Mouse (Mus musculus) frontal cortex, adult 2 months (tissue): ENCODE measurements around the gene Vmn2r101. TPM values are rescaled to one million over a fixed set of nuclear protein-coding genes. Genes with fewer than 3 reads are reported as not detected.

Experiments
- DNase-seq, 2 experiments: peaks; one replicate each; pipeline ENCODE4 v3.0.0; 2022; ENCODE audit warnings: low spot score in 1 of 2; ENCODE audit errors: extremely low spot score in 1 of 2
- polyA plus RNA-seq: library from polyadenylated mRNA; depleted of rRNA; stranded (reverse); fragments of >200 nt; gene quantifications from 2 replicates; pipeline ENCODE4 v1.2.3, GENCODE M21; 2012; rRNA removed

Gene Vmn2r101
- not detected in 2 replicates for polyA plus RNA-seq

DNA sequence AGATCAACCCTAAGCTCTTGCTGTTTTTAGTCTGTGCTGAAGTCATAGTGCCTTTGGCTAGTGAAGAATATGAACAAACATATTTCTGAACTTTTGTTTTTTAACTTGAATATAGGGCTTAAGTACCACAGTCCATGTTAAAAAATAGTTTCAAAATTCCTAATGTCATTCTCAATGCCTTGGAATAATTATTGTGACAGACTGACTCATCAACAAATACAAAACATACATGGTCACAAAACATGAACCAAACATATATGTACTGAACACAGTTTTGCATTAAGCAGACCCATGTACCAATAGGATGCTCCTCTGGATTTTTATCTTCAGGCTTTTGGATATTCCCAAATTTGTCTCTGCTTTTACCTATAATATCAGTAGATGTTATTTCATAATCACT is at the start of gene Vmn2r101:
TSS of gene Vmn2r101 (plus strand) at position 301 of the 400 bp plus-strand sequence.
- no peak for DNase-seq

DNA sequence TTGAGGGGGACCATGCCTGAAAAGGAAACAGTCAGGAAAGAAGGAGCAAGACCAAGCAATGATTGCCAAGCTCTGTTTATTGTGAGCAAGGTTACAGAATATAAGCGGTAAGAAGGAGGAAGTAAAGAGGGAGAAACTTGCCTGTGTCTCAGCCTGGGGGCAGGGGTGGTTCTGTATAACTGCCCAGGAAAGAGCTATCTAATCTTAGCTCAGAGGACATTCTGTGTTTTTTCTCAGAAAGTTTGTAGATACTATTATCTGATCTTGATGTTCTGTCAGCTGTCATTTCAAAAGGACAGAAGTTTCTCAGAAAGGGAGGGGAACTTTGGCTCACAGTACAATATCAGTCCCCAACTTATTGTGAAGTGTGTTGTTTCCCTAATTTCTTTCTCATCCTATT is 52.3 kb downstream of the Vmn2r101 start:
- no peak for DNase-seq

DNA sequence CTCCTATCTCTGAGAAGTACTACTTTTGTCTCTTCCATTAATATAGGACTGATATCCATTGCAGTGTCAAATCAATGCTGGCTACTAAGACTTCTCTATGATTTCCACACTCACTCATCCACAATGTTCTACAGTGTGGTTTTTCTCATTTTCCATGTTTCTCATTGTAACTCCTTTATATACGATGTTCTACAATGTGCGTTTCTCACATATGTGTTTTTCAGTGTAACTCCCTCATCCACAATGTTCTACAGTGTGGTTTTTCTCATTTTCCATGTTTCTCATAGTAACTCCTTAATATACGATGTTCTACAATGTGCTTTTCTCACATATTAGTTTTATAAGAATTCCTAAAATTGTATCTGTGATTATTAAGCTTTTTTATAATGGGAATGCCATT is 81.4 kb downstream of the Vmn2r101 start:
- DNase-seq = no peak

DNA sequence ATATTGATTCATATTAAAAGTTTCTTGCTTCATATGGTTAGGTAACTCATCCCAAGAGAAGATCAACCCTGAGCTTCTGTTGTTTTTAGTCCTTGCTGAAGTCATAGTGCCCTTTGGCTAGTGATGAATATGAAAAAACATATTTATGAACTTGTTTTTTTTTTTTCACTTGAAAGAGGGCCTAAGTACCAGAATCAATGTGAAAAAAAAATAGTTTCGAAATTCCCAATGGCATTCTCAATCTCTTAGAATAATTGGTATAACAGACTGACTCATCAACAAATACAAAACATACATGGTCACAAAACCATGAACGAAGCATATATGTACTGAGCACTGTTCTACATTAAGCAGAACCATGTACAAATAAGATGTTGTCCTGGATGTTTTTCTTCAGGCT is 83.0 kb downstream of the Vmn2r101 start, which contains the start of gene Vmn2r102:
TSS of gene Vmn2r102 (plus strand) at position 301 of the 400 bp plus-strand sequence.
- DNase-seq = no peak

Other genes with a start within 250 kb of the Vmn2r101 start
- not detected in 2 replicates for gene Vmn2r99, start 215.3 kb upstream of the Vmn2r101 start, polyA plus RNA-seq
- not detected in 2 replicates for gene Vmn2r100, start 72.5 kb upstream of the Vmn2r101 start, polyA plus RNA-seq
- not detected in 2 replicates for gene Vmn2r102, start 83.1 kb downstream of the Vmn2r101 start, polyA plus RNA-seq
- gene Vmn2r103, start 196.1 kb downstream of the Vmn2r101 start, polyA plus RNA-seq = not detected in 2 replicates